Mouse (Mus musculus) ES-E14 (cell line): ENCODE results near the gene Fam189a2. TPM values are rescaled to one million over a fixed set of nuclear protein-coding genes. Genes with fewer than 3 reads are reported as not detected.

Source experiments
- DNase-seq: peaks from one replicate; pipeline ENCODE4 v3.0.0-alpha.2; 2013; ENCODE audit warnings: low read depth, low spot score
- H3K27ac ChIP-seq: 2 replicates; pipeline ENCODE4 v1.5.1; 2012; ENCODE audit warnings: low read depth, mild to moderate bottlenecking, low read length, moderate library complexity, mixed read lengths; ENCODE audit not compliant: poor library complexity, insufficient read depth, severe bottlenecking
- H3K36me3 ChIP-seq: 2 replicates; pipeline ENCODE4 v1.6.1; 2012; ENCODE audit warnings: mild to moderate bottlenecking, low read length, moderate library complexity, mixed read lengths; ENCODE audit not compliant: control insufficient read depth, poor library complexity, insufficient read depth, severe bottlenecking
- H3K4me1 ChIP-seq, 2 experiments: fragments of 150-350 bp in 1 of 2; sonication (generic) in 1 of 2; 2 replicates each; pipeline ENCODE4 v1.6.1; 2012; ENCODE audit warnings: low read length in 2 of 2, mild to moderate bottlenecking in 1 of 2, mixed read lengths in 1 of 2; ENCODE audit not compliant: control insufficient read depth in 2 of 2, insufficient read depth in 2 of 2, poor library complexity in 1 of 2
- H3K4me3 ChIP-seq, 2 experiments: fragments of 150-350 bp in 1 of 2; sonication (generic) in 1 of 2; 2 replicates each; pipeline ENCODE4 v1.5.1; 2012; ENCODE audit warnings: low read length in 2 of 2, low read depth in 1 of 2, mild to moderate bottlenecking in 1 of 2, mixed read lengths in 1 of 2; ENCODE audit not compliant: insufficient read depth in 1 of 2, poor library complexity in 1 of 2, severe bottlenecking in 1 of 2
- H3K9ac ChIP-seq: 2 replicates; pipeline ENCODE4 v1.6.1; 2012; ENCODE audit warnings: low read depth, mild to moderate bottlenecking, low read length, mixed read lengths; ENCODE audit not compliant: poor library complexity, insufficient read depth, severe bottlenecking
- H3K9me3 ChIP-seq: fragments of 150-350 bp; sonication (generic); 2 replicates; pipeline ENCODE4 v1.6.1; 2012; ENCODE audit warnings: low read depth, mild to moderate bottlenecking, low read length; ENCODE audit not compliant: control insufficient read depth, insufficient read depth
- CHD2 ChIP-seq: IDR thresholded peaks from 2 replicates; pipeline ENCODE4 v1.6.1; 2014; ENCODE audit warnings: mild to moderate bottlenecking, low read depth, low read length, inconsistent platforms
- HCFC1 ChIP-seq: IDR thresholded peaks from 2 replicates; pipeline ENCODE4 v1.6.1; 2012; ENCODE audit warnings: low read length, inconsistent platforms, borderline replicate concordance; ENCODE audit not compliant: insufficient read depth
- MAFK ChIP-seq: IDR thresholded peaks from 2 replicates; pipeline ENCODE4 v1.6.1; 2014; ENCODE audit warnings: mild to moderate bottlenecking, low read depth, low read length, inconsistent platforms; ENCODE audit not compliant: insufficient read depth
- ZC3H11A ChIP-seq: IDR thresholded peaks from 2 replicates; pipeline ENCODE4 v1.6.1; 2012; ENCODE audit warnings: low read depth, mild to moderate bottlenecking, inconsistent platforms, low read length, borderline replicate concordance
- ZNF384 ChIP-seq: IDR thresholded peaks from 2 replicates; pipeline ENCODE4 v1.6.1; 2012; ENCODE audit warnings: low read depth, low read length, inconsistent platforms
- in situ Hi-C, 2 experiments: fragments of 600-800 bp; cut with MboI; formaldehyde crosslinking; loops; one replicate each; pipeline ENCODE4 v1.15.1; 2025; ENCODE audit warnings: low sequenced_read_pairs in 2 of 2, inconsistent platforms in 1 of 2; ENCODE audit not compliant: unreplicated experiment in 2 of 2
- total RNA-seq: library from RNA; depleted of rRNA; stranded (reverse); fragments of 300-350 nt; gene quantifications from 2 replicates; pipeline ENCODE4 v1.2.3, GENCODE M21; 2012; rRNA removed

Fam189a2 gene
- 1.2 and 1.6 TPM in 2 replicates for total RNA-seq

GRCm38 (mm10) chr19:24030871-24031556, at the start of gene Fam189a2:
TSS of gene Fam189a2 (minus strand) at chr19:24031019.
- TF ChIP-seq ZNF384: no peak
- no peak for TF ChIP-seq CHD2
- no peak for TF ChIP-seq MAFK
- no peak for TF ChIP-seq ZC3H11A
- TF ChIP-seq HCFC1: no peak
- Histone ChIP-seq H3K9ac (peak within 1 kb of the TSS; percentile 6), H3K36me3 (no peaks in the 10 kb centered on the region), H3K27ac (no peak within 1 kb of the TSS), H3K4me3 (peak within 1 kb of the TSS; percentile 63 to 76), H3K9me3 (no peaks in the 10 kb centered on the region), H3K4me1 (peaks cover 5 to 8% of the 10 kb centered on the region in 2 experiments)
- no peak for DNase-seq
- in situ Hi-C loops: no loop called here

GRCm38 (mm10) chr19:24077658-24078057, 46.8 kb upstream of the Fam189a2 start:
- no peaks in the 10 kb centered on the region for H3K36me3 ChIP-seq
- peaks cover 0 to under 1% of the 10 kb centered on the region in 2 experiments; a peak in 1 of 4 replicates for H3K4me1 ChIP-seq
- DNase-seq: no peak
- TF ChIP-seq CHD2: no peak
- no peak for TF ChIP-seq HCFC1
- no peak for TF ChIP-seq ZNF384
- no peak for TF ChIP-seq MAFK
- no peak for TF ChIP-seq ZC3H11A
- in situ Hi-C loops: no loop called here
- no peak overlapping the region for H3K9ac ChIP-seq
- H3K9me3 ChIP-seq: no peaks in the 10 kb centered on the region
- H3K27ac ChIP-seq: no peak overlapping the region
- H3K4me3 ChIP-seq: no peak overlapping the region

DNA sequence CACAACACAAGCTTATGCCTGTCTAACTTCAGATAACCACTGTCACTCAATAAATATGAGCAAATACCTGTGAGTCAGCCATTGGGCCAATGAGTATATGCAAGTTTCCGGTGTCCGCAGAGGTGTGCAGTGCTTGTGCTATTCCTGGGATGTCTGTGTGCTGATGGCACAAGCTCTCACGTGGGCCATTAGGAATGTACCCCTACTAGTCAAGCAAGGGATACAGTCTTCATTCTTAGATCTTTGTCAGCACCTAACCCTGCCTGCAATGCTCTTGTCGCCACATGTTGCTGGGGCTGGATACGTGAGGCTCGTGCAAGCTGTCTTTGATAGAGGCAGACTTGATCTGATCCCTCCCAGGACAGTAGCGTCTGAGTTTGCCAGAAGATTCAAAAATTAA, 45.7 kb upstream of the Fam189a2 start:
- Histone ChIP-seq H3K36me3 (no peaks in the 10 kb centered on the region), H3K4me1 (peaks cover 0 to 2% of the 10 kb centered on the region in 2 experiments; a peak in 1 of 4 replicates), H3K9me3 (no peaks in the 10 kb centered on the region), H3K4me3 (no peak overlapping the region), H3K9ac (no peak overlapping the region), H3K27ac (no peak overlapping the region)
- no peak for TF ChIP-seq HCFC1
- no peak for TF ChIP-seq ZNF384
- no peak for TF ChIP-seq CHD2
- no peak for TF ChIP-seq ZC3H11A
- no peak for TF ChIP-seq MAFK
- no peak for DNase-seq
- in situ Hi-C loops: no loop called here

DNA sequence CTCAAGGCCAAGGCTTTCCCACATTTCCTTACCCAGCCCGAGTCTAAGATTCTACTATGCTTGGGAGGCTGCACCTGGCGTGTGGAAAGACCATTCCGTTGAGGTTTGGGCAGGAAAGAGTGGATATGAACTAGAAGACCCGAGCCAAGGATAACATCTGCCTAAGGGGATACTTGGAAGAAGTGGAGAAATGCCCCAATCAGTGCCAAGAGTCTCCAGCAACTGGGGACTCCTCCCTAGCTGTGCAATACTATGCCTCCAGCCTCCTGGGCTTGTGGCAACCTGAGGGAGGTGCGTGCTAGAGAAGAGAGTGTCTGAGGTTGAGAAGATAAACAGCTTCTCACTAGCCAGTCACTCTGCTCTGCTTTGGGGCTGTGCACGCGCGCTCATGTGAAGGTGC, 45.1 kb upstream of the Fam189a2 start:
- Histone ChIP-seq H3K4me1 (peaks cover 0 to 2% of the 10 kb centered on the region in 2 experiments; a peak in 1 of 4 replicates), H3K9ac (no peak overlapping the region), H3K36me3 (no peaks in the 10 kb centered on the region), H3K4me3 (no peak overlapping the region), H3K9me3 (no peaks in the 10 kb centered on the region), H3K27ac (no peak overlapping the region)
- DNase-seq: no peak
- in situ Hi-C loops: no loop called here
- no peak for TF ChIP-seq ZNF384
- no peak for TF ChIP-seq CHD2
- no peak for TF ChIP-seq ZC3H11A
- TF ChIP-seq MAFK: no peak
- no peak for TF ChIP-seq HCFC1

GRCm38 (mm10) chr19:24073155-24073554, 42.3 kb upstream of the Fam189a2 start:
- Histone ChIP-seq H3K9me3 (no peaks in the 10 kb centered on the region), H3K4me1 (peaks cover 0 to 2% of the 10 kb centered on the region in 2 experiments; a peak in 1 of 4 replicates), H3K9ac (no peak overlapping the region), H3K4me3 (no peak overlapping the region), H3K27ac (no peak overlapping the region), H3K36me3 (no peaks in the 10 kb centered on the region)
- no peak for TF ChIP-seq ZC3H11A
- no peak for TF ChIP-seq ZNF384
- no peak for TF ChIP-seq HCFC1
- no peak for TF ChIP-seq CHD2
- TF ChIP-seq MAFK: no peak
- peak; percentile 7 for DNase-seq
- in situ Hi-C loops: no loop called here
